Mouse (Mus musculus) lung, postnatal 0 days (tissue): ENCODE results near the gene Susd4.

Experiments
- CTCF ChIP-seq: IDR thresholded peaks from 2 replicates; pipeline ENCODE4 v1.5.1; 2016; ENCODE audit warnings: antibody characterized with exemption, mild to moderate bottlenecking
- EP300 ChIP-seq: IDR thresholded peaks from 2 replicates; pipeline ENCODE4 v1.6.1; 2016; ENCODE audit warnings: antibody characterized with exemption, mild to moderate bottlenecking, control low read depth

GRCm38 (mm10) chr1:182909596-182909995, 145.9 kb downstream of the Susd4 start:
- TF ChIP-seq CTCF (no peak), EP300 (no peak)
